10 mouse cellular contexts compared by ENCODE assay signal in the genomic region with DNA sequence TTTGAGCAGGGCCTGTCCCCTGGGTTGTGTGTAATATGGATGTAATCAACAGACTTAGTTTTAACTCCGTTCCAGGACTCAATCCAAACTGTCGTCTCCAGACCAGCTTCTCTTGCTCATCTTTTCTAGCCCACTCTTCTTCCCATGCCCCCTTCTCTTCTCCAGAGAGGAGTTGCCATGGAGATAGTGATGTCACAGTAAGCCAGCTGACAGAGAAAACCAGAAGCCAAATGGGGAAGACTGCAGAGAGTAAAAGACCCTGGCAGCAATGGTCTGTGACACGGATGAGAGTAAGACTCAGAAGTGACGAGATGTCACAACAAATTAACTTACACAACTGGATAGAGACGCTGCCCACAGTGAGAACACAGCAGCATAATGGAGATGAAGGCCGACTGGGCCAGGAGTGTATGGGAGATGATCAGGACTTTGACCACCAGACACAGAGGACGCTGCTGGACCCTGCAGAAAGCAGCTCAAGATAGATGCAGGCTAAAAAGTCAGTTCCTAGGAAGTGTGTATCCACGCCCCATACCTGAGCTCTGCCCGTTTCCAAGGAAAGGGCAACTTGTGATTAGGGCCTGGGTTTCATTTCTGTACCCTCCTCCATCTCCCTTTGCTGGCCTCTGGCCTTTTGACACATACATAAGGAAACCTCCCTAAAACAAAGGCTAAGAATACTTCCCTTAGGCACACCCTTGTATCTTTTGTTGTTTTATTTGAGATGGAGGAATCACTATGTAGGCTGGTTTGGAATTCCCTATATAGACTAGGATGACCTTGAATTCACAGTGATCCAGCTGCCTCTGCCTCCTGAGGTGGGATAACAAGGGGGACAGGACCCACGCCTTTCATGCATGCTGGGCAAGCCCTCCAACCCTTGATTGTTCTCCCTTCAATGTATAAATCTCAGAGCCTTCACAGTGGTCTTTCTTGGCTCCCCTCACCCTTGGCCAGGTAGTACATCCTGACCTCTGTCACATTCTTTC. TPM values are rescaled to one million over a fixed set of nuclear protein-coding genes. Genes with fewer than 3 reads are reported as not detected.
DNase-seq lines count a peak whose midpoint lies in the region; ATAC-seq lines count a peak whose summit lies in the region.
"Had no signal": no experiment of that assay in that cellular context is flagged by ENCODE, and none has a peak within 500 bp of the region (broad histone marks: within the 10 kb centered on the region; RNA-seq: fewer than 3 reads in every experiment).

No protein-coding gene starts in this region.

- ATAC-seq in cerebellum, adult (ENCODE audit: insufficient number of reproducible peaks, low FRiP score, low TSS enrichment), result no peak
- ATAC-seq in monocyte, adult 5-6 weeks (replicated peaks; ENCODE audit: insufficient number of reproducible peaks, low FRiP score, low TSS enrichment, poor library complexity, severe bottlenecking), result no peak
- ATAC-seq: activated CD4-positive, CD25-positive, alpha-beta regulatory T cell, adult 4 months had no signal

- 52% methylated on average over 10 of the region's 10 CpGs for WGBS in midbrain, embryonic 10.5 days

- peaks cover 48% of the 10 kb centered on the region for H3K4me1 ChIP-seq in midbrain, embryonic 10.5 days

- no peaks in the 10 kb centered on the region for H3K27me3 ChIP-seq in midbrain, embryonic 10.5 days (ENCODE audit: low read depth, poor library complexity, severe bottlenecking)

- H3K36me3 ChIP-seq in midbrain, embryonic 10.5 days, result no peaks in the 10 kb centered on the region

- no peak overlapping the region for H3K4me3 ChIP-seq in midbrain, embryonic 10.5 days

- no peaks in the 10 kb centered on the region for H3K9me3 ChIP-seq in midbrain, embryonic 10.5 days (replicated peaks)

- H3K27ac ChIP-seq in midbrain, embryonic 10.5 days (replicated peaks), result no peak overlapping the region

- peak; percentile 73 to 74 for DNase-seq in cerebellum, postnatal 10 days
- peak; percentile 43 for DNase-seq in right cerebral cortex, adult 18-20 months
- DNase-seq in right cerebral cortex, postnatal 14 days, result no peak
- DNase-seq in midbrain, embryonic 10.5 days (ENCODE audit: low spot score), result peak; percentile 34
- DNase-seq in telencephalon, adult 2 months (ENCODE audit: low read depth, low spot score), result peak; percentile 74
- no peak for DNase-seq in MN1 (ENCODE audit: low spot score)
- DNase-seq: kidney, adult 11 months had no signal

RNA-seq across cellular contexts. Expression of gene Slc2a3, which starts 31.4 kb away (rescaled TPM):
- 42.0 and 63.0 TPM in 2 replicates for polyA plus RNA-seq in midbrain, embryonic 10.5 days (2016; fragmentation: Nextera tagmentation; extraction: Ambion mirVana)
- total RNA-seq in monocyte, adult 5-6 weeks (2017), result 57.5 to 73.6 TPM (median 60.1 TPM) in 3 replicates

RNA-seq across cellular contexts. Expression of gene Foxj2, which starts 49.6 kb away (rescaled TPM):
- 2.0 and 2.4 TPM in 2 replicates for polyA plus RNA-seq in midbrain, embryonic 10.5 days (2016; fragmentation: Nextera tagmentation; extraction: Ambion mirVana)
- 17.1 to 28.8 TPM (median 25.1 TPM) in 3 replicates for total RNA-seq in monocyte, adult 5-6 weeks (2017)

Comparison
In these comparisons a context has a peak if more than half of its experiments do, and no peak if none do; other contexts are left out.
1. DNase-seq: peak in cerebellum, postnatal 10 days (2 of 2), right cerebral cortex, adult 18-20 months (single experiment), midbrain, embryonic 10.5 days (single experiment) and telencephalon, adult 2 months (single experiment); none in right cerebral cortex, postnatal 14 days (single experiment) and MN1 (single experiment).